Mouse (Mus musculus): ENCODE results near the gene Brdt. TPM values are rescaled to one million over a fixed set of nuclear protein-coding genes. Genes with fewer than 3 reads are reported as not detected.

Gene Brdt
- polyA plus RNA-seq, 1 experiment from 2014 or later, result 2.4 TPM

- Histone ChIP-seq H3K4me1 (peaks cover 8% of the 10 kb centered on the region), H3K27me3 (no peaks in the 10 kb centered on the region; the same call in 1 of the 2 replicates), H3K4me3 (no peak overlapping the region), H3K36me3 (no peaks in the 10 kb centered on the region), H3K9me3 (no peaks in the 10 kb centered on the region), H3K27ac (replicated peaks) (no peak overlapping the region), H3K9ac (replicated peaks) (no peak overlapping the region), H3K4me2 (replicated peaks) (no peak overlapping the region)
- ATAC-seq (ENCODE audit: low FRiP score, low read depth), result no peak
- WGBS, result 88% methylated on average over 5 of the region's 5 CpGs
These were observed 103.0 kb downstream of the Brdt start for GRCm38 (mm10) chr5:107434001-107434400.

GRCm38 (mm10) chr5:107436185-107436584 is 105.2 kb downstream of the Brdt start:
- H3K9me3 ChIP-seq, result no peaks in the 10 kb centered on the region
- H3K27me3 ChIP-seq, result no peaks in the 10 kb centered on the region; the same call in 1 of the 2 replicates
- no peaks in the 10 kb centered on the region for H3K36me3 ChIP-seq
- H3K4me2 ChIP-seq (replicated peaks), result no peak overlapping the region
- H3K27ac ChIP-seq (replicated peaks), result no peak overlapping the region
- no peak overlapping the region for H3K4me3 ChIP-seq
- WGBS, result 92% methylated on average over 6 of the region's 6 CpGs
- peaks cover 8% of the 10 kb centered on the region for H3K4me1 ChIP-seq
- ATAC-seq (ENCODE audit: low FRiP score, low read depth), result no peak
- H3K9ac ChIP-seq (replicated peaks), result no peak overlapping the region

Other genes starting within 250 kb of the Brdt start
- 7.8 and 10.3 TPM in 2 replicates for gene Tgfbr3, start 41.5 kb upstream of the Brdt start, polyA plus RNA-seq (2016; fragmentation: Nextera tagmentation; extraction: Ambion mirVana)
- gene Ephx4, start 71.6 kb downstream of the Brdt start, polyA plus RNA-seq (2016; fragmentation: Nextera tagmentation; extraction: Ambion mirVana), result 0.83 and 0.84 TPM in 2 replicates
- not detected in 2 replicates for gene Lpcat2b, start 100.4 kb downstream of the Brdt start, polyA plus RNA-seq (2016; fragmentation: Nextera tagmentation; extraction: Ambion mirVana)
- 11.6 and 13.6 TPM in 2 replicates for gene Btbd8, start 106.8 kb downstream of the Brdt start, polyA plus RNA-seq (2016; fragmentation: Nextera tagmentation; extraction: Ambion mirVana)
- 0.27 and 0.56 TPM in 2 replicates for gene Gm42669, start 176.5 kb downstream of the Brdt start, polyA plus RNA-seq (2016; fragmentation: Nextera tagmentation; extraction: Ambion mirVana)
- 0.17 and 0.25 TPM in 2 replicates for gene 1700028K03Rik, start 203.6 kb downstream of the Brdt start, polyA plus RNA-seq (2016; fragmentation: Nextera tagmentation; extraction: Ambion mirVana)

Data from midbrain, embryonic 12.5 days (tissue).